Mouse (Mus musculus): ENCODE measurements at regions not wholly inside any gene's neighbourhood (a gene's known extent, or its start where the extent isn't known, plus 50 kb on each side); places are given as distances from the start of the nearest gene placed in this dataset.

DNA sequence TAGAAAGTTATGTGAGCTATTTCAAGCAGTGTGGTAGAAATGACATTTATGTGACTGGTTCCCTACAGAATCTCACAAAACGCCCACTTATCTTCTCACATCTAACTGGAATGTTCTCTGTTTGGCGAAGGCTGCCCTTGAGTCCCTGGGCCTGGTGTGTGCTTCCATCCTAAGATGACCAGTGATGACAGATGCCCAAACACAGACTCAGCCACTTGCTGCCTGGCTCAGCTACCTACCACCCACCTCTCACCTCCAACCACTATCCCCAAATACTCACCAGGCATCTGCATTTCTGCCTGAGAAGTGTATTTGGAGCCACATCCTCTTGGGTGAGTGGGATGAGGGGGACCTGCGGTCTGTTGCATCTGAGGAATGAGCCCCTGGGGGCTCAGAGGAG, 262.6 kb downstream of the CK137956 start:
- no peak for TF ChIP-seq POLR2A (IDR thresholded peaks at IDR 0.05; ENCODE audit: borderline replicate concordance, extremely low read depth, insufficient read depth, insufficient read length, poor library complexity, severe bottlenecking)
- no peak for TF ChIP-seq CTCF (IDR thresholded peaks at IDR 0.05; ENCODE audit: borderline replicate concordance, extremely low read depth, insufficient read depth, insufficient read length)
